Mouse (Mus musculus): ENCODE data around the gene Cacng6.
"Not testable (repeated sequence)": the region's sequence is repeated elsewhere in the genome, so short reads cannot be mapped to it uniquely, and the experiment has no call there.

The Cacng6 gene

GRCm38 (mm10) chr7:3423895-3424294, at the start of gene Cacng6:
Cacng6 (plus strand) TSS chr7:3424195.
- DNase-seq (ENCODE audit: low spot score): no peak

- no peak for DNase-seq (ENCODE audit: low spot score)
These were observed 47.2 kb upstream of the Cacng6 start for GRCm38 (mm10) chr7:3376831-3377230.

- no peak for DNase-seq (ENCODE audit: low spot score)
These were observed 41.9 kb upstream of the Cacng6 start for GRCm38 (mm10) chr7:3382123-3382522.

- DNase-seq (ENCODE audit: low spot score): no peak
These were observed 39.1 kb upstream of the Cacng6 start for GRCm38 (mm10) chr7:3384807-3385319.

GRCm38 (mm10) chr7:3386036-3386730, 37.8 kb upstream of the Cacng6 start:
- DNase-seq (ENCODE audit: low spot score): no peak

- no peak for DNase-seq (ENCODE audit: low spot score)
These were observed 36.2 kb upstream of the Cacng6 start for GRCm38 (mm10) chr7:3387761-3388160.

- DNase-seq (ENCODE audit: low spot score): no peak
These were observed 35.1 kb upstream of the Cacng6 start for GRCm38 (mm10) chr7:3388885-3389284.

GRCm38 (mm10) chr7:3389444-3390412, 34.3 kb upstream of the Cacng6 start:
- no peak for DNase-seq (ENCODE audit: low spot score)

GRCm38 (mm10) chr7:3390413-3391080, 33.4 kb upstream of the Cacng6 start, which contains the start of gene Cacng8:
Cacng8 (plus strand) TSS chr7:3390683.
- DNase-seq (ENCODE audit: low spot score): no peak

GRCm38 (mm10) chr7:3391081-3391451, 32.9 kb upstream of the Cacng6 start:
- no peak for DNase-seq (ENCODE audit: low spot score)

GRCm38 (mm10) chr7:3391809-3392208, 32.2 kb upstream of the Cacng6 start:
- no peak for DNase-seq (ENCODE audit: low spot score)

GRCm38 (mm10) chr7:3397355-3397754, 26.6 kb upstream of the Cacng6 start:
- DNase-seq (ENCODE audit: low spot score): no peak

GRCm38 (mm10) chr7:3397797-3398196, 26.2 kb upstream of the Cacng6 start:
- no peak for DNase-seq (ENCODE audit: low spot score)

GRCm38 (mm10) chr7:3398363-3398762, 25.6 kb upstream of the Cacng6 start:
- DNase-seq (ENCODE audit: low spot score): not testable (repeated sequence)

- no peak for DNase-seq (ENCODE audit: low spot score)
These were observed 24.1 kb upstream of the Cacng6 start for GRCm38 (mm10) chr7:3399937-3400336.

GRCm38 (mm10) chr7:3409729-3410520, 14.1 kb upstream of the Cacng6 start:
- DNase-seq (ENCODE audit: low spot score): no peak

- DNase-seq (ENCODE audit: low spot score): peak; percentile 66
These were observed 12.6 kb upstream of the Cacng6 start for GRCm38 (mm10) chr7:3411160-3411941.

- DNase-seq (ENCODE audit: low spot score): no peak
These were observed 12.0 kb upstream of the Cacng6 start for GRCm38 (mm10) chr7:3412036-3412435.

GRCm38 (mm10) chr7:3414888-3415287, 9.1 kb upstream of the Cacng6 start:
- no peak for DNase-seq (ENCODE audit: low spot score)

GRCm38 (mm10) chr7:3415378-3415777, 8.6 kb upstream of the Cacng6 start:
- no peak for DNase-seq (ENCODE audit: low spot score)

- DNase-seq (ENCODE audit: low spot score): no peak
These were observed 4.1 kb upstream of the Cacng6 start for GRCm38 (mm10) chr7:3419941-3420340.

All from left cerebral cortex, adult 11 months (tissue).